Mouse (Mus musculus) small intestine, adult 2 months (tissue): ENCODE results near the gene Apba1.

Experiments used
- CTCF ChIP-seq: fragments of 200-500 bp; IDR thresholded peaks from 2 replicates; pipeline ENCODE4 v1.5.1; 2012; ENCODE audit warnings: low read depth, mild to moderate bottlenecking, control low read depth, inconsistent platforms, low read length, moderate library complexity, mixed read lengths; ENCODE audit not compliant: insufficient replicate concordance, insufficient read length; ENCODE audit errors: extremely low read depth
- POLR2A ChIP-seq: fragments of 200-500 bp; IDR thresholded peaks from 2 replicates; pipeline ENCODE4 v1.6.1; 2012; ENCODE audit warnings: low read depth, mild to moderate bottlenecking, control low read depth, inconsistent platforms, low read length, moderate library complexity

DNA sequence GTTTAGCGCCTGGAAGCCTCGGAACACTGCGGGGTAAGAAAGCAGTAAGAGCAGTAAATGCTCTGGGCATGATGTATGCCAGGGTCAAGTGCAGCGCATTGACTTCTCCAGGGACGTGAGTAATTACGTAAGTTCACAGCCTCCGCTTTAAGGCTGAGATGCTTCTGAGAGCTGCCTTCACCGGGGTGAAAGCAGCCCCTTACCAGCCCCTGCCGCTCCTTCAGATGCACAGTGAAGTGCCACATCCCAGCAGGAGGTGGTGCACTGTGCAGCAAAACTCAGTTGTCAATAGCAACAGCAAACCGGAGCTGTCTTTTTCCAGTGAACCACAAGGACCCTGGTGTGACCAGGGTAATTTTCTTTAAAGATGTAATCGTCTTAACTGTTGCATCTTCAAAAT lies 139.8 kb downstream of the Apba1 start:
- TF ChIP-seq CTCF (no peak), POLR2A (no peak)
